Mouse (Mus musculus): ENCODE data around the gene Igf2bp1. TPM values are rescaled to one million over a fixed set of nuclear protein-coding genes. Genes with fewer than 3 reads are reported as not detected.
A peak's percentile ranks its signal among the peaks of the same experiment; 100 is the strongest.

The Igf2bp1 gene
- 14.6 and 15.7 TPM in 2 replicates for polyA plus RNA-seq (2015; fragmentation: Nextera tagmentation; extraction: Ambion mirVana)

GRCm38 (mm10) chr11:96005403-96006271 is at the start of gene Igf2bp1:
TSS of gene Igf2bp1 (minus strand) at chr11:96005940.
- Histone ChIP-seq H3K36me3 (replicated peaks) (no peaks in the 10 kb centered on the region), H3K9me3 (no peaks in the 10 kb centered on the region), H3K9ac (peak within 1 kb of the TSS; percentile 68), H3K4me3 (peak within 1 kb of the TSS; percentile 54), H3K4me2 (peak within 1 kb of the TSS; percentile 80), H3K27ac (peak within 1 kb of the TSS; percentile 88), H3K4me1 (peaks cover 38% of the 10 kb centered on the region), H3K27me3 (replicated peaks) (no peaks in the 10 kb centered on the region)
- ATAC-seq (replicated peaks), result peak; percentile 53
- WGBS, result under 1% methylated on average over 68 of the region's 74 CpGs

GRCm38 (mm10) chr11:96050854-96051253 is 45.1 kb upstream of the Igf2bp1 start:
- Histone ChIP-seq H3K9ac (no peak overlapping the region), H3K4me2 (no peak overlapping the region), H3K36me3 (replicated peaks) (peaks cover 56% of the 10 kb centered on the region), H3K27me3 (replicated peaks) (no peaks in the 10 kb centered on the region), H3K9me3 (no peaks in the 10 kb centered on the region), H3K4me3 (no peak overlapping the region), H3K27ac (no peak overlapping the region), H3K4me1 (no peaks in the 10 kb centered on the region)
- no peak for ATAC-seq (replicated peaks)
- WGBS, result 97% methylated on average over 3 of the region's 3 CpGs

- WGBS, result 93% methylated on average over 4 of the region's 4 CpGs
- Histone ChIP-seq H3K9ac (no peak overlapping the region), H3K27me3 (replicated peaks) (no peaks in the 10 kb centered on the region), H3K4me1 (no peaks in the 10 kb centered on the region), H3K4me2 (no peak overlapping the region), H3K27ac (no peak overlapping the region), H3K4me3 (no peak overlapping the region), H3K9me3 (no peaks in the 10 kb centered on the region), H3K36me3 (replicated peaks) (peaks cover 59% of the 10 kb centered on the region)
- ATAC-seq (replicated peaks), result no peak
Measured at GRCm38 (mm10) chr11:96049939-96050338, 44.2 kb upstream of the Igf2bp1 start.

- no peak overlapping the region for H3K4me3 ChIP-seq
- no peak overlapping the region for H3K9ac ChIP-seq
- no peaks in the 10 kb centered on the region for H3K4me1 ChIP-seq
- no peaks in the 10 kb centered on the region for H3K9me3 ChIP-seq
- no peak overlapping the region for H3K27ac ChIP-seq
- 92% methylated on average over 4 of the region's 4 CpGs for WGBS
- peaks cover 50% of the 10 kb centered on the region for H3K36me3 ChIP-seq (replicated peaks)
- no peak overlapping the region for H3K4me2 ChIP-seq
- no peaks in the 10 kb centered on the region for H3K27me3 ChIP-seq (replicated peaks)
- no peak for ATAC-seq (replicated peaks)
Measured at GRCm38 (mm10) chr11:96047469-96048373, 42.0 kb upstream of the Igf2bp1 start.

- Histone ChIP-seq H3K27me3 (replicated peaks) (no peaks in the 10 kb centered on the region), H3K4me1 (no peaks in the 10 kb centered on the region), H3K27ac (no peak overlapping the region), H3K4me2 (no peak overlapping the region), H3K9ac (no peak overlapping the region), H3K4me3 (no peak overlapping the region), H3K9me3 (no peaks in the 10 kb centered on the region), H3K36me3 (replicated peaks) (peaks cover 47% of the 10 kb centered on the region)
- WGBS, result 81% methylated on average over 2 of the region's 2 CpGs
- no peak for ATAC-seq (replicated peaks)
Measured at GRCm38 (mm10) chr11:96046793-96047192, 41.1 kb upstream of the Igf2bp1 start.

- no peak overlapping the region for H3K4me3 ChIP-seq
- H3K9me3 ChIP-seq, result no peaks in the 10 kb centered on the region
- no peak overlapping the region for H3K27ac ChIP-seq
- H3K27me3 ChIP-seq (replicated peaks), result no peaks in the 10 kb centered on the region
- ATAC-seq (replicated peaks), result no peak
- H3K4me2 ChIP-seq, result no peak overlapping the region
- H3K4me1 ChIP-seq, result no peaks in the 10 kb centered on the region
- H3K9ac ChIP-seq, result no peak overlapping the region
- peaks cover 40% of the 10 kb centered on the region for H3K36me3 ChIP-seq (replicated peaks)
- 83% methylated on average over 8 of the region's 8 CpGs for WGBS
Measured at GRCm38 (mm10) chr11:96046028-96046427, 40.3 kb upstream of the Igf2bp1 start.

- ATAC-seq (replicated peaks), result no peak
- Histone ChIP-seq H3K36me3 (replicated peaks) (peaks cover 34% of the 10 kb centered on the region), H3K27me3 (replicated peaks) (no peaks in the 10 kb centered on the region), H3K9me3 (no peaks in the 10 kb centered on the region), H3K9ac (no peak overlapping the region), H3K4me2 (no peak overlapping the region), H3K27ac (no peak overlapping the region), H3K4me3 (no peak overlapping the region), H3K4me1 (no peaks in the 10 kb centered on the region)
- 87% methylated on average over 11 of the region's 11 CpGs for WGBS
Measured at GRCm38 (mm10) chr11:96044803-96045567, 39.2 kb upstream of the Igf2bp1 start.

- Histone ChIP-seq H3K27me3 (replicated peaks) (no peaks in the 10 kb centered on the region), H3K9ac (no peak overlapping the region), H3K9me3 (no peaks in the 10 kb centered on the region), H3K36me3 (replicated peaks) (peaks cover 15% of the 10 kb centered on the region), H3K4me2 (no peak overlapping the region), H3K4me1 (peaks cover 28% of the 10 kb centered on the region), H3K27ac (no peak overlapping the region), H3K4me3 (no peak overlapping the region)
- ATAC-seq (replicated peaks), result no peak
- 82% methylated on average over 1 of the region's 1 CpGs for WGBS
Measured at GRCm38 (mm10) chr11:96038560-96038959, 32.8 kb upstream of the Igf2bp1 start.

GRCm38 (mm10) chr11:96037499-96037898 is 31.8 kb upstream of the Igf2bp1 start:
- Histone ChIP-seq H3K27me3 (replicated peaks) (no peaks in the 10 kb centered on the region), H3K4me3 (no peak overlapping the region), H3K4me1 (peaks cover 28% of the 10 kb centered on the region), H3K9ac (no peak overlapping the region), H3K27ac (no peak overlapping the region), H3K9me3 (no peaks in the 10 kb centered on the region), H3K36me3 (replicated peaks) (peaks cover 15% of the 10 kb centered on the region), H3K4me2 (no peak overlapping the region)
- 95% methylated on average over 5 of the region's 5 CpGs for WGBS
- ATAC-seq (replicated peaks), result no peak

GRCm38 (mm10) chr11:96035133-96035532 is 29.4 kb upstream of the Igf2bp1 start:
- Histone ChIP-seq H3K9me3 (no peaks in the 10 kb centered on the region), H3K9ac (peak overlapping the region; percentile 66), H3K27me3 (replicated peaks) (no peaks in the 10 kb centered on the region), H3K4me2 (peak overlapping the region; percentile 85), H3K4me1 (peaks cover 28% of the 10 kb centered on the region), H3K27ac (peak overlapping the region; percentile 71), H3K4me3 (peak overlapping the region; percentile 65), H3K36me3 (replicated peaks) (peaks cover 15% of the 10 kb centered on the region)
- WGBS, result 9% methylated on average over 6 of the region's 6 CpGs
- peak; percentile 37 for ATAC-seq (replicated peaks)

- H3K36me3 ChIP-seq (replicated peaks), result peaks cover 15% of the 10 kb centered on the region
- peak within 1 kb of the TSS; percentile 66 for H3K9ac ChIP-seq
- H3K4me3 ChIP-seq, result peak within 1 kb of the TSS; percentile 65
- H3K9me3 ChIP-seq, result no peaks in the 10 kb centered on the region
- H3K4me2 ChIP-seq, result peak within 1 kb of the TSS; percentile 85
- peaks cover 2% of the 10 kb centered on the region; the same call in 1 of the 2 replicates for H3K27me3 ChIP-seq (replicated peaks)
- H3K4me1 ChIP-seq, result peaks cover 28% of the 10 kb centered on the region
- 0% methylated on average over 29 of the region's 29 CpGs for WGBS
- peak; percentile 71 for ATAC-seq (replicated peaks)
- H3K27ac ChIP-seq, result peak within 1 kb of the TSS; percentile 71
Measured at GRCm38 (mm10) chr11:96034596-96035052, 28.9 kb upstream of the Igf2bp1 start, which contains the start of gene Snf8. TSS of gene Snf8 (plus strand) at chr11:96034885.

All from midbrain, embryonic 15.5 days (tissue).